Mouse (Mus musculus): ENCODE data around the gene Pigk. TPM values are rescaled to one million over a fixed set of nuclear protein-coding genes. Genes with fewer than 3 reads are reported as not detected.

The Pigk gene
- polyA plus RNA-seq, 1 experiment from 2014 or later = 36.9 TPM

GRCm38 (mm10) chr3:152907087-152907486, 193.2 kb downstream of the Pigk start:
- no peak overlapping the region for H3K9ac ChIP-seq
- H3K4me1 ChIP-seq (replicated peaks) = no peaks in the 10 kb centered on the region
- no peak overlapping the region for H3K4me3 ChIP-seq
- 75% methylated on average over 5 of the region's 5 CpGs for WGBS
- no peaks in the 10 kb centered on the region for H3K9me3 ChIP-seq (replicated peaks)
- no peak overlapping the region for H3K27ac ChIP-seq
- no peak for ATAC-seq (replicated peaks; ENCODE audit: insufficient number of reproducible peaks, insufficient read depth, low FRiP score, low read depth)
- H3K27me3 ChIP-seq = no peaks in the 10 kb centered on the region
- H3K36me3 ChIP-seq = no peaks in the 10 kb centered on the region
- H3K4me2 ChIP-seq = no peak overlapping the region

- Histone ChIP-seq H3K4me3 (no peak overlapping the region), H3K9ac (no peak overlapping the region), H3K4me1 (replicated peaks) (no peaks in the 10 kb centered on the region), H3K9me3 (replicated peaks) (no peaks in the 10 kb centered on the region), H3K36me3 (no peaks in the 10 kb centered on the region), H3K4me2 (no peak overlapping the region), H3K27me3 (no peaks in the 10 kb centered on the region), H3K27ac (no peak overlapping the region)
- 69% methylated on average over 5 of the region's 5 CpGs for WGBS
- ATAC-seq (replicated peaks; ENCODE audit: insufficient number of reproducible peaks, insufficient read depth, low FRiP score, low read depth) = no peak
These were observed 193.8 kb downstream of the Pigk start for GRCm38 (mm10) chr3:152907683-152908082.

- Histone ChIP-seq H3K4me2 (no peak overlapping the region), H3K4me3 (no peak overlapping the region), H3K4me1 (replicated peaks) (no peaks in the 10 kb centered on the region), H3K36me3 (no peaks in the 10 kb centered on the region), H3K9me3 (replicated peaks) (no peaks in the 10 kb centered on the region), H3K27ac (no peak overlapping the region), H3K27me3 (no peaks in the 10 kb centered on the region), H3K9ac (no peak overlapping the region)
- WGBS = 75% methylated on average over 4 of the region's 4 CpGs
- no peak for ATAC-seq (replicated peaks; ENCODE audit: insufficient number of reproducible peaks, insufficient read depth, low FRiP score, low read depth)
These were observed 197.7 kb downstream of the Pigk start for GRCm38 (mm10) chr3:152911578-152911977.

- 0 out of 2 replicates have a peak, but pooled peaks have one; percentile 35 for ATAC-seq (replicated peaks; ENCODE audit: insufficient number of reproducible peaks, insufficient read depth, low FRiP score, low read depth)
- no peak overlapping the region for H3K4me3 ChIP-seq
- no peaks in the 10 kb centered on the region for H3K27me3 ChIP-seq
- WGBS = 66% methylated on average over 23 of the region's 23 CpGs
- H3K4me1 ChIP-seq (replicated peaks) = no peaks in the 10 kb centered on the region
- H3K27ac ChIP-seq = no peak overlapping the region
- no peaks in the 10 kb centered on the region for H3K36me3 ChIP-seq
- no peaks in the 10 kb centered on the region for H3K9me3 ChIP-seq (replicated peaks)
- no peak overlapping the region for H3K9ac ChIP-seq
- no peak overlapping the region for H3K4me2 ChIP-seq
These were observed 198.6 kb downstream of the Pigk start for GRCm38 (mm10) chr3:152912216-152913101.

- no peak overlapping the region for H3K27ac ChIP-seq
- no peak overlapping the region for H3K9ac ChIP-seq
- H3K4me2 ChIP-seq = no peak overlapping the region
- no peaks in the 10 kb centered on the region for H3K9me3 ChIP-seq (replicated peaks)
- WGBS = 69% methylated on average over 10 of the region's 10 CpGs
- H3K36me3 ChIP-seq = no peaks in the 10 kb centered on the region
- H3K4me1 ChIP-seq (replicated peaks) = no peaks in the 10 kb centered on the region
- no peak overlapping the region for H3K4me3 ChIP-seq
- no peak for ATAC-seq (replicated peaks; ENCODE audit: insufficient number of reproducible peaks, insufficient read depth, low FRiP score, low read depth)
- no peaks in the 10 kb centered on the region for H3K27me3 ChIP-seq
These were observed 199.2 kb downstream of the Pigk start for GRCm38 (mm10) chr3:152913150-152913549.

GRCm38 (mm10) chr3:152913625-152914024, 199.7 kb downstream of the Pigk start:
- 77% methylated on average over 3 of the region's 3 CpGs for WGBS

GRCm38 (mm10) chr3:152914376-152914775, 200.5 kb downstream of the Pigk start:
- H3K36me3 ChIP-seq = no peaks in the 10 kb centered on the region
- H3K27ac ChIP-seq = no peak overlapping the region
- H3K4me3 ChIP-seq = no peak overlapping the region
- no peak for ATAC-seq (replicated peaks; ENCODE audit: insufficient number of reproducible peaks, insufficient read depth, low FRiP score, low read depth)
- no peaks in the 10 kb centered on the region for H3K27me3 ChIP-seq
- 86% methylated on average over 6 of the region's 6 CpGs for WGBS
- H3K9me3 ChIP-seq (replicated peaks) = no peaks in the 10 kb centered on the region
- H3K9ac ChIP-seq = no peak overlapping the region
- no peaks in the 10 kb centered on the region for H3K4me1 ChIP-seq (replicated peaks)
- H3K4me2 ChIP-seq = no peak overlapping the region

More at GRCm38 (mm10) chr3:152913625-152914024, 199.7 kb downstream of the Pigk start:
- Histone ChIP-seq H3K27ac (no peak overlapping the region), H3K4me2 (no peak overlapping the region), H3K4me3 (no peak overlapping the region), H3K4me1 (replicated peaks) (no peaks in the 10 kb centered on the region), H3K27me3 (no peaks in the 10 kb centered on the region), H3K9ac (no peak overlapping the region), H3K9me3 (replicated peaks) (no peaks in the 10 kb centered on the region), H3K36me3 (no peaks in the 10 kb centered on the region)
- ATAC-seq (replicated peaks; ENCODE audit: insufficient number of reproducible peaks, insufficient read depth, low FRiP score, low read depth) = no peak

GRCm38 (mm10) chr3:152917579-152917978, 203.7 kb downstream of the Pigk start:
- H3K4me1 ChIP-seq (replicated peaks) = no peaks in the 10 kb centered on the region
- ATAC-seq (replicated peaks; ENCODE audit: insufficient number of reproducible peaks, insufficient read depth, low FRiP score, low read depth) = no peak
- no peak overlapping the region for H3K4me2 ChIP-seq
- 74% methylated on average over 8 of the region's 8 CpGs for WGBS
- H3K27ac ChIP-seq = no peak overlapping the region
- no peaks in the 10 kb centered on the region for H3K27me3 ChIP-seq
- H3K9ac ChIP-seq = no peak overlapping the region
- no peaks in the 10 kb centered on the region for H3K36me3 ChIP-seq
- no peaks in the 10 kb centered on the region for H3K9me3 ChIP-seq (replicated peaks)
- no peak overlapping the region for H3K4me3 ChIP-seq

- 69% methylated on average over 10 of the region's 10 CpGs for WGBS
- Histone ChIP-seq H3K4me3 (no peak overlapping the region), H3K27me3 (no peaks in the 10 kb centered on the region), H3K4me2 (no peak overlapping the region), H3K9ac (no peak overlapping the region), H3K36me3 (no peaks in the 10 kb centered on the region), H3K27ac (no peak overlapping the region), H3K9me3 (replicated peaks) (no peaks in the 10 kb centered on the region), H3K4me1 (replicated peaks) (no peaks in the 10 kb centered on the region)
- no peak for ATAC-seq (replicated peaks; ENCODE audit: insufficient number of reproducible peaks, insufficient read depth, low FRiP score, low read depth)
These were observed 205.2 kb downstream of the Pigk start for GRCm38 (mm10) chr3:152919101-152919500.

GRCm38 (mm10) chr3:152920365-152920764, 206.5 kb downstream of the Pigk start:
- Histone ChIP-seq H3K27me3 (no peaks in the 10 kb centered on the region), H3K9ac (no peak overlapping the region), H3K4me2 (no peak overlapping the region), H3K4me1 (replicated peaks) (no peaks in the 10 kb centered on the region), H3K36me3 (no peaks in the 10 kb centered on the region), H3K9me3 (replicated peaks) (no peaks in the 10 kb centered on the region), H3K4me3 (no peak overlapping the region), H3K27ac (no peak overlapping the region)
- no peak for ATAC-seq (replicated peaks; ENCODE audit: insufficient number of reproducible peaks, insufficient read depth, low FRiP score, low read depth)
- 69% methylated on average over 3 of the region's 3 CpGs for WGBS

GRCm38 (mm10) chr3:152923530-152923929, 209.6 kb downstream of the Pigk start:
- ATAC-seq (replicated peaks; ENCODE audit: insufficient number of reproducible peaks, insufficient read depth, low FRiP score, low read depth) = no peak

GRCm38 (mm10) chr3:152925364-152925763, 211.5 kb downstream of the Pigk start:
- WGBS = 66% methylated on average over 8 of the region's 8 CpGs
- ATAC-seq (replicated peaks; ENCODE audit: insufficient number of reproducible peaks, insufficient read depth, low FRiP score, low read depth) = no peak
- H3K4me2 ChIP-seq = no peak overlapping the region
- H3K27ac ChIP-seq = no peak overlapping the region
- no peaks in the 10 kb centered on the region for H3K27me3 ChIP-seq
- H3K9me3 ChIP-seq (replicated peaks) = no peaks in the 10 kb centered on the region
- H3K4me3 ChIP-seq = no peak overlapping the region
- H3K4me1 ChIP-seq (replicated peaks) = peaks cover 14% of the 10 kb centered on the region; the same call in 1 of the 2 replicates
- H3K36me3 ChIP-seq = no peaks in the 10 kb centered on the region
- H3K9ac ChIP-seq = no peak overlapping the region

More at GRCm38 (mm10) chr3:152923530-152923929, 209.6 kb downstream of the Pigk start:
- Histone ChIP-seq H3K4me2 (no peak overlapping the region), H3K9me3 (replicated peaks) (no peaks in the 10 kb centered on the region), H3K36me3 (no peaks in the 10 kb centered on the region), H3K27me3 (no peaks in the 10 kb centered on the region), H3K4me3 (no peak overlapping the region), H3K4me1 (replicated peaks) (peaks cover 5% of the 10 kb centered on the region; the same call in 1 of the 2 replicates), H3K27ac (no peak overlapping the region), H3K9ac (no peak overlapping the region)
- 60% methylated on average over 15 of the region's 15 CpGs for WGBS
